ENCODE assay signal across 7 mouse cellular contexts in the genomic region with DNA sequence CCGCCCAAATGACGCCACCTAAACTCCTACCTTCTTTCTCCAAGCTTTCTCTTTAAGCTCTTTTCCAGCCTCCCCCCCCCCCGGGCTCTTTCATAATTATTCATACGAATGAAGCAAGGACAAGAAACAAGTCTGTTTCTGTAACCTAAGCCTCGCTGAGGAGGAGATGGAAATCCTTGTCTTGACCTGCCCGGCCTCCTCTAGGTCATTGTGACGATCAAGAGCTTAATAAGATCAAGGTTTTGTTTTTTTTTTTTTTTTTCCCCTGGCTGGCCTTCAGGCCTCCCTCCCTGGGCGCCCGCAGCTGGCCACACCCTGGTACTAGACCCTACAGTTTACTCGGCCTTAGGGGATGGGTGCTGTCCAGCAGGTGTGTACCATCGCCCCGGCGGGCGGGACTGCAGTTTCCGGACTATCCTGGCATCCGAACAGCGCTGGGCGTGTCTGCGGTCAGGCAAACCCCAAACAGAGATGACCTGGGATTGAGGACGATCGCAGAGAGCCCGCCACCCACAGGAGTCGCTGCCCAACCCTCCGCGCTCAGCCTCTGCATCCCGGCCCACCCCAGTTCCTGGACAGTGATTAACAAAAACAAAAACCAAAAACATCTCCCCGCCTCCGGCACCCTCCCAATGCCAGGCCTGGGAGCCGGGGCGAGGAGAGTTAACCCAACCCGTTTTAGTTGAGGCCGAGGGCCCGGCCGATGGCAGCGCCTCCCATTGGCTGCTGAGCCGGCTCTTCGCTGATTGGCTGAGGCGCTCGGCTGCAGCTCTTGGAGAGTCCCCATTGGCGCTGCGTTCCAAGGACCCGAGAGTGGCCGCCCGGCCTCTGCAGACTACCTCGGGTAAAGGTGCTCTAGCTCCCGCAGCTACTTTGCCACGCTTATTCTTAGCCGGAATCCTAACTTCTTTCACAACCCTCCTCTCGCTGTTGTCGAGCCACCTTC. TPM values are rescaled to one million over a fixed set of nuclear protein-coding genes. Genes with fewer than 3 reads are reported as not detected.
DNase-seq lines count a peak whose midpoint lies in the region; ATAC-seq lines count a peak whose summit lies in the region.

TSS of gene Slc25a35 (plus strand) at position 795 of the 946 bp plus-strand sequence.

- H3K36me3 ChIP-seq in embryonic facial prominence, embryonic 11.5 days (replicated peaks; ENCODE audit: control insufficient read depth, insufficient read depth, low read depth, low read length) = no peaks in the 10 kb centered on the region
- peaks cover 10% of the 10 kb centered on the region; the same call in 1 of the 2 replicates for H3K36me3 ChIP-seq in limb, embryonic 10.5 days
- H3K36me3 ChIP-seq in midbrain, embryonic 13.5 days = no peaks in the 10 kb centered on the region

- H3K9me3 ChIP-seq in embryonic facial prominence, embryonic 11.5 days (replicated peaks; ENCODE audit: control insufficient read depth, low read length) = no peaks in the 10 kb centered on the region
- no peaks in the 10 kb centered on the region for H3K9me3 ChIP-seq in limb, embryonic 10.5 days (replicated peaks)
- H3K9me3 ChIP-seq in midbrain, embryonic 13.5 days = no peaks in the 10 kb centered on the region

- DNase-seq in adrenal gland, postnatal 14 days = peak; percentile 97
- DNase-seq in embryonic facial prominence, embryonic 11.5 days (ENCODE audit: low spot score) = peak; percentile 94
- DNase-seq in kidney, adult 11 months = peak; percentile 94
- peak; percentile 90 for DNase-seq in limb, embryonic 10.5 days (ENCODE audit: low spot score)
- DNase-seq in spleen, adult 12 weeks (ENCODE audit: low spot score) = peak; percentile 85

- under 1% methylated on average over 50 of the region's 50 CpGs for WGBS in embryonic facial prominence, embryonic 11.5 days
- 1% methylated on average over 50 of the region's 50 CpGs for WGBS in limb, embryonic 10.5 days
- WGBS in midbrain, embryonic 13.5 days = under 1% methylated on average over 50 of the region's 50 CpGs

- no peaks in the 10 kb centered on the region for H3K4me1 ChIP-seq in embryonic facial prominence, embryonic 11.5 days (ENCODE audit: control insufficient read depth, insufficient read depth, low read length)
- peaks cover 31% of the 10 kb centered on the region for H3K4me1 ChIP-seq in limb, embryonic 10.5 days
- peaks cover 15% of the 10 kb centered on the region for H3K4me1 ChIP-seq in midbrain, embryonic 13.5 days (replicated peaks)

- H3K4me3 ChIP-seq in embryonic facial prominence, embryonic 11.5 days (ENCODE audit: low read depth, low read length) = peak within 1 kb of the TSS; percentile 54
- H3K4me3 ChIP-seq in limb, embryonic 10.5 days = peak within 1 kb of the TSS; percentile 68
- peak within 1 kb of the TSS; percentile 58 for H3K4me3 ChIP-seq in midbrain, embryonic 13.5 days (replicated peaks)

- no peak within 1 kb of the TSS for H3K27ac ChIP-seq in embryonic facial prominence, embryonic 11.5 days (replicated peaks; ENCODE audit: low read depth, low read length)
- peak within 1 kb of the TSS; percentile 63 for H3K27ac ChIP-seq in limb, embryonic 10.5 days
- H3K27ac ChIP-seq in midbrain, embryonic 13.5 days = peak within 1 kb of the TSS; percentile 45; the same call in 1 of the 2 replicates

- H3K9ac ChIP-seq in embryonic facial prominence, embryonic 11.5 days (replicated peaks; ENCODE audit: low read length) = peak within 1 kb of the TSS; percentile 63
- H3K9ac ChIP-seq in midbrain, embryonic 13.5 days (replicated peaks) = peak within 1 kb of the TSS; percentile 73

- ATAC-seq in embryonic facial prominence, embryonic 11.5 days (replicated peaks; ENCODE audit: insufficient number of reproducible peaks, low FRiP score, low TSS enrichment, low read depth) = peak; percentile 95
- ATAC-seq in granulocyte monocyte progenitor cell, adult 5-6 weeks (replicated peaks; ENCODE audit: poor library complexity, severe bottlenecking) = peak; percentile 90
- peak; percentile 97 for ATAC-seq in midbrain, embryonic 13.5 days

- H3K4me2 ChIP-seq in embryonic facial prominence, embryonic 11.5 days (ENCODE audit: low read depth, low read length) = peak within 1 kb of the TSS; percentile 93
- H3K4me2 ChIP-seq in midbrain, embryonic 13.5 days (replicated peaks) = peak within 1 kb of the TSS; percentile 85

- H3K27me3 ChIP-seq in embryonic facial prominence, embryonic 11.5 days (ENCODE audit: control insufficient read depth, insufficient read depth, low read length) = no peaks in the 10 kb centered on the region
- H3K27me3 ChIP-seq in limb, embryonic 10.5 days (ENCODE audit: low read depth, poor library complexity, severe bottlenecking) = peaks cover 5% of the 10 kb centered on the region; the same call in 1 of the 2 replicates
- peaks cover 17% of the 10 kb centered on the region for H3K27me3 ChIP-seq in midbrain, embryonic 13.5 days

RNA-seq across cellular contexts. Expression of gene Slc25a35, which starts in this region (rescaled TPM):
- total RNA-seq in adrenal gland, postnatal 14 days (2021) = 54.6 and 55.8 TPM in 2 replicates
- polyA plus RNA-seq in embryonic facial prominence, embryonic 11.5 days (2014; fragmentation: Nextera tagmentation; extraction: Ambion mirVana) = 2.0 and 2.4 TPM in 2 replicates
- 3.5 and 5.6 TPM in 2 replicates for total RNA-seq in granulocyte monocyte progenitor cell, adult 5-6 weeks (2014; fragmentation: Nextera tagmentation)
- total RNA-seq in granulocyte monocyte progenitor cell, adult 5-6 weeks (2017) = 0.47 and 1.1 TPM in 2 replicates
- 2.4 and 3.2 TPM in 2 replicates for polyA plus RNA-seq in limb, embryonic 10.5 days (2016; fragmentation: Nextera tagmentation; extraction: Ambion mirVana)
- 1.2 and 1.3 TPM in 2 replicates for polyA plus RNA-seq in midbrain, embryonic 13.5 days (2015; fragmentation: Nextera tagmentation; extraction: Ambion mirVana)
